20 mouse cellular contexts compared by ENCODE assay signal in the genomic region with DNA sequence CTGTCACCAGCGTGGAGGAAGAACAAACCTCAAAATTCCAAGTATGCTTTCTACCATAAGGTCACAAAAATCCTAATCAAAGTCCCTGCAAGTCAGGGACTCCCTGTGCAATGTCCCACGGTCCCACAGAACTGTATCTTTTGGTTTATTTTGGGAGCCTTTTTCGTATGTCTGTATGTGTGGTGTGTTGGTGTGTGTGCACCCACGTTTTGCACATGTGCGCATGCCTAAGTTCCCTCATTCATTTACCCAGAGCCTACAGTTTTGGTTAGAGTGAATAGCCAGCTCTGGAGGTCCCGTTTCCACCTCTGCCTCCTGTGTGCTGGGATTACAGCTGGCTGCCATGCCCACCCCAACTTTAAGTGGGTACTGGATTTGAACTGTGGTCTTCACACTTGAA.
DNase-seq lines count a peak whose midpoint lies in the region; ATAC-seq and TF ChIP-seq lines count a peak whose summit lies in the region.
"Had no signal": no experiment of that assay in that cellular context is flagged by ENCODE, and none has a peak within 500 bp of the region (broad histone marks: within the 10 kb centered on the region; RNA-seq: fewer than 3 reads in every experiment).

No protein-coding gene starts in this region.

- no peak for DNase-seq in frontal cortex, postnatal 25 days (ENCODE audit: low spot score in 2 of 2)
- peak; percentile 20 for DNase-seq in heart, embryonic 10.5 days (ENCODE audit: low spot score)
- no peak for DNase-seq in stomach, postnatal 0 days (ENCODE audit: low spot score)
- no peak for DNase-seq in right cerebral cortex, adult 2 months (ENCODE audit: low spot score in 2 of 2)
- DNase-seq: adrenal gland, adult 2 months; adrenal gland, postnatal 10 days; adrenal gland, postnatal 25 days; cerebellum, adult 11-12 months; cerebellum, adult 2 months; cerebellum, adult 9-10 months; cerebellum, postnatal 10 days; cerebellum, postnatal 25 days; forebrain, postnatal 0 days had no signal

- no peak for TF ChIP-seq EP300 in stomach, postnatal 0 days (optimal IDR thresholded peaks at IDR 0.05)

- no peak for TF ChIP-seq CTCF in stomach, postnatal 0 days (IDR thresholded peaks at IDR 0.05; ENCODE audit: low read depth)

- no peaks in the 10 kb centered on the region for H3K9me3 ChIP-seq in heart, embryonic 10.5 days
- H3K9me3 ChIP-seq in heart, embryonic 11.5 days (replicated peaks; ENCODE audit: control insufficient read depth, low read length), result no peaks in the 10 kb centered on the region
- H3K9me3 ChIP-seq in stomach, embryonic 15.5 days, result no peaks in the 10 kb centered on the region; the same call in 1 of the 2 replicates
- H3K9me3 ChIP-seq in stomach, postnatal 0 days (ENCODE audit: control insufficient read depth, low read length), result no peaks in the 10 kb centered on the region
- H3K9me3 ChIP-seq: embryonic facial prominence, embryonic 10.5 days; embryonic facial prominence, embryonic 12.5 days; forebrain, embryonic 13.5 days; forebrain, embryonic 15.5 days had no signal

- no peak overlapping the region for H3K4me2 ChIP-seq in heart, embryonic 11.5 days
- H3K4me2 ChIP-seq in stomach, embryonic 15.5 days, result no peak overlapping the region
- H3K4me2 ChIP-seq in stomach, postnatal 0 days (replicated peaks; ENCODE audit: low read depth), result no peak overlapping the region
- H3K4me2 ChIP-seq: embryonic facial prominence, embryonic 12.5 days; forebrain, embryonic 13.5 days; forebrain, embryonic 15.5 days had no signal

- 82% methylated on average over 6 of the region's 6 CpGs for WGBS in heart, embryonic 10.5 days
- WGBS in heart, embryonic 11.5 days (ENCODE audit: insufficient replicate concordance), result 82% methylated on average over 6 of the region's 6 CpGs
- WGBS in stomach, embryonic 15.5 days, result 77% methylated on average over 6 of the region's 6 CpGs
- WGBS in stomach, postnatal 0 days, result 77% methylated on average over 6 of the region's 6 CpGs

- H3K4me1 ChIP-seq in heart, embryonic 10.5 days, result 0 out of 2 replicates have a peak, but pooled peaks cover under 1% of the 10 kb centered on the region
- H3K4me1 ChIP-seq in heart, embryonic 11.5 days (ENCODE audit: control insufficient read depth, insufficient read depth, low read length), result peaks cover 2% of the 10 kb centered on the region; the same call in 1 of the 2 replicates
- peaks cover 35% of the 10 kb centered on the region for H3K4me1 ChIP-seq in stomach, embryonic 15.5 days
- peaks cover 6% of the 10 kb centered on the region for H3K4me1 ChIP-seq in stomach, postnatal 0 days (replicated peaks; ENCODE audit: control insufficient read depth, insufficient read depth)
- H3K4me1 ChIP-seq: embryonic facial prominence, embryonic 12.5 days; forebrain, embryonic 15.5 days had no signal

- H3K27ac ChIP-seq in heart, embryonic 10.5 days, result no peak overlapping the region
- no peak overlapping the region for H3K27ac ChIP-seq in heart, embryonic 11.5 days (ENCODE audit: low read depth, low read length)
- H3K27ac ChIP-seq in stomach, embryonic 15.5 days, result 0 out of 2 replicates have a peak overlapping the region, but pooled peaks have one; percentile 21
- no peak overlapping the region for H3K27ac ChIP-seq in stomach, postnatal 0 days (replicated peaks)
- H3K27ac ChIP-seq: embryonic facial prominence, embryonic 10.5 days; embryonic facial prominence, embryonic 12.5 days; forebrain, embryonic 13.5 days; forebrain, embryonic 15.5 days had no signal

- no peaks in the 10 kb centered on the region for H3K27me3 ChIP-seq in heart, embryonic 10.5 days (ENCODE audit: insufficient read depth, poor library complexity, severe bottlenecking)
- no peaks in the 10 kb centered on the region for H3K27me3 ChIP-seq in heart, embryonic 11.5 days (ENCODE audit: control insufficient read depth, insufficient read depth, low read length)
- H3K27me3 ChIP-seq in stomach, embryonic 15.5 days (replicated peaks), result no peaks in the 10 kb centered on the region
- H3K27me3 ChIP-seq in stomach, postnatal 0 days (ENCODE audit: control insufficient read depth, insufficient read depth, low read length), result no peaks in the 10 kb centered on the region
- H3K27me3 ChIP-seq: embryonic facial prominence, embryonic 12.5 days; forebrain, embryonic 13.5 days; forebrain, embryonic 15.5 days had no signal

- no peaks in the 10 kb centered on the region for H3K36me3 ChIP-seq in heart, embryonic 10.5 days
- no peaks in the 10 kb centered on the region for H3K36me3 ChIP-seq in heart, embryonic 11.5 days (ENCODE audit: control insufficient read depth, insufficient read depth, low read length)
- no peaks in the 10 kb centered on the region for H3K36me3 ChIP-seq in stomach, embryonic 15.5 days
- H3K36me3 ChIP-seq in stomach, postnatal 0 days (ENCODE audit: control insufficient read depth, insufficient read depth, low read length), result no peaks in the 10 kb centered on the region
- H3K36me3 ChIP-seq: embryonic facial prominence, embryonic 10.5 days; embryonic facial prominence, embryonic 12.5 days; forebrain, embryonic 15.5 days had no signal

- H3K9ac ChIP-seq in heart, embryonic 11.5 days (ENCODE audit: low read depth, low read length), result no peak overlapping the region
- no peak overlapping the region for H3K9ac ChIP-seq in stomach, embryonic 15.5 days
- no peak overlapping the region for H3K9ac ChIP-seq in stomach, postnatal 0 days (ENCODE audit: low read length)
- H3K9ac ChIP-seq: embryonic facial prominence, embryonic 12.5 days; forebrain, embryonic 13.5 days; forebrain, embryonic 15.5 days; forebrain, postnatal 0 days had no signal

- ATAC-seq in frontal cortex, adult (ENCODE audit: low TSS enrichment), result peak; percentile 66
- no peak for ATAC-seq in heart, embryonic 11.5 days (replicated peaks; ENCODE audit: insufficient number of reproducible peaks, low FRiP score, low TSS enrichment)
- no peak for ATAC-seq in stomach, embryonic 15.5 days (ENCODE audit: insufficient read depth, low FRiP score, low read depth)
- ATAC-seq in stomach, postnatal 0 days (ENCODE audit: low FRiP score, low TSS enrichment), result no peak
- ATAC-seq: forebrain, embryonic 13.5 days; forebrain, embryonic 15.5 days; forebrain, postnatal 0 days had no signal

- H3K4me3 ChIP-seq in heart, embryonic 10.5 days, result no peak overlapping the region
- H3K4me3 ChIP-seq in heart, embryonic 11.5 days (ENCODE audit: low read depth, low read length), result no peak overlapping the region
- H3K4me3 ChIP-seq in stomach, embryonic 15.5 days (replicated peaks), result no peak overlapping the region
- no peak overlapping the region for H3K4me3 ChIP-seq in stomach, postnatal 0 days (ENCODE audit: low read depth, low read length)
- H3K4me3 ChIP-seq: embryonic facial prominence, embryonic 10.5 days; embryonic facial prominence, embryonic 12.5 days; forebrain, embryonic 13.5 days; forebrain, embryonic 15.5 days had no signal
